Mouse (Mus musculus) megakaryocyte, embryonic 14.5 days (primary cell): Measurements from ENCODE around the gene Babam2.

Experiments
- FLI1 ChIP-seq: IDR thresholded peaks from 2 replicates; pipeline ENCODE4 v1.6.1; 2012; ENCODE audit warnings: low read length, inconsistent platforms, mixed read lengths
- GATA1 ChIP-seq: IDR thresholded peaks from 3 replicates; pipeline ENCODE4 v1.6.1; 2012; ENCODE audit warnings: mixed read lengths, low read length, inconsistent platforms, borderline replicate concordance

GRCm38 (mm10) chr5:31940876-31941275 is 243.4 kb downstream of the Babam2 start:
- TF ChIP-seq GATA1 (no peak), FLI1 (no peak)
